Mouse (Mus musculus) forebrain, embryonic 16.5 days (tissue): Measurements from ENCODE around the gene Gpatch2. TPM values are rescaled to one million over a fixed set of nuclear protein-coding genes. Genes with fewer than 3 reads are reported as not detected.

Experiments used
- ATAC-seq: fragments of 200-750 bp; cut with Nextera tagmentation; 2 replicates; pipeline ENCODE4 v1.8.0; 2017; ENCODE audit warnings: mild to moderate bottlenecking, moderate library complexity
- H3K27ac ChIP-seq: fragments of 300-500 bp; sonication (generic); 2 replicates; pipeline ENCODE4 v1.5.1; 2014; ENCODE audit warnings: low read length, control low read depth
- H3K27me3 ChIP-seq: fragments of 300-500 bp; sonication (generic); replicated peaks from 2 replicates; pipeline ENCODE4 v1.6.1; 2014; ENCODE audit warnings: low read length; ENCODE audit not compliant: control insufficient read depth, insufficient read depth
- H3K36me3 ChIP-seq: fragments of 300-500 bp; sonication (generic); 2 replicates; pipeline ENCODE4 v1.6.1; 2014; ENCODE audit not compliant: control insufficient read depth, insufficient read depth
- H3K4me1 ChIP-seq: fragments of 300-500 bp; sonication (generic); replicated peaks from 2 replicates; pipeline ENCODE4 v1.6.1; 2014; ENCODE audit warnings: low read length; ENCODE audit not compliant: control insufficient read depth, insufficient read depth
- H3K4me2 ChIP-seq: fragments of 300-500 bp; sonication (generic); 2 replicates; pipeline ENCODE4 v1.6.1; 2014; ENCODE audit warnings: mild to moderate bottlenecking, low read length, control low read depth
- H3K4me3 ChIP-seq: fragments of 300-500 bp; sonication (generic); replicated peaks from 2 replicates; pipeline ENCODE4 v1.5.1; 2014; ENCODE audit warnings: mild to moderate bottlenecking, low read length, control low read depth
- H3K9ac ChIP-seq: fragments of 300-500 bp; sonication (generic); replicated peaks from 2 replicates; pipeline ENCODE4 v1.6.1; 2014; ENCODE audit warnings: low read depth, low read length, control low read depth
- H3K9me3 ChIP-seq: fragments of 300-500 bp; sonication (generic); 2 replicates; pipeline ENCODE4 v1.6.1; 2016; ENCODE audit warnings: low read length; ENCODE audit not compliant: control insufficient read depth
- WGBS: fragments of 180-500 bp; shearing (Covaris S2); extraction: QIAGEN DNeasy Blood & Tissue Kit; methylation state at CpG from one replicate; pipeline ENCODE4 v1.1.7; 2014; 5-methylcytosine and 5-hydroxymethylcytosine counted together
- polyA plus RNA-seq: library from polyadenylated mRNA; unstranded; fragments of >200 nt; fragmentation: Nextera tagmentation; extraction: Ambion mirVana; gene quantifications from 2 replicates; pipeline ENCODE4 v1.2.1, GENCODE M21; 2015

Gpatch2 gene
- polyA plus RNA-seq, 1 experiment from 2014 or later = 17.0 TPM

GRCm38 (mm10) chr1:187366806-187367205 is 151.5 kb downstream of the Gpatch2 start:
- Histone ChIP-seq H3K9me3 (no peaks in the 10 kb centered on the region), H3K4me3 (no peak overlapping the region), H3K27me3 (no peaks in the 10 kb centered on the region), H3K27ac (no peak overlapping the region), H3K4me2 (no peak overlapping the region), H3K36me3 (no peaks in the 10 kb centered on the region), H3K4me1 (no peaks in the 10 kb centered on the region), H3K9ac (no peak overlapping the region)
- no peak for ATAC-seq
- WGBS = 58% methylated on average over 2 of the region's 2 CpGs

- H3K4me1 ChIP-seq = no peaks in the 10 kb centered on the region
- H3K9ac ChIP-seq = no peak overlapping the region
- no peak for ATAC-seq
- H3K9me3 ChIP-seq = no peaks in the 10 kb centered on the region
- no peak overlapping the region for H3K27ac ChIP-seq
- no peak overlapping the region for H3K4me3 ChIP-seq
- no peak overlapping the region for H3K4me2 ChIP-seq
- no peaks in the 10 kb centered on the region for H3K36me3 ChIP-seq
- 89% methylated on average over 2 of the region's 2 CpGs for WGBS
- H3K27me3 ChIP-seq = no peaks in the 10 kb centered on the region
These were observed 153.7 kb downstream of the Gpatch2 start for GRCm38 (mm10) chr1:187369049-187369448.

- WGBS = 60% methylated on average over 6 of the region's 6 CpGs
- Histone ChIP-seq H3K27me3 (no peaks in the 10 kb centered on the region), H3K4me1 (peaks cover 9% of the 10 kb centered on the region), H3K27ac (no peak overlapping the region), H3K4me3 (no peak overlapping the region), H3K4me2 (no peak overlapping the region), H3K9ac (no peak overlapping the region), H3K9me3 (no peaks in the 10 kb centered on the region), H3K36me3 (no peaks in the 10 kb centered on the region)
- no peak for ATAC-seq
These were observed 158.2 kb downstream of the Gpatch2 start for GRCm38 (mm10) chr1:187373506-187373905.

GRCm38 (mm10) chr1:187374418-187374817 is 159.1 kb downstream of the Gpatch2 start:
- H3K27ac ChIP-seq = no peak overlapping the region
- H3K4me1 ChIP-seq = peaks cover 11% of the 10 kb centered on the region
- no peak overlapping the region for H3K9ac ChIP-seq
- 91% methylated on average over 4 of the region's 4 CpGs for whole genome bisulfite sequencing
- H3K4me2 ChIP-seq = no peak overlapping the region
- no peaks in the 10 kb centered on the region for H3K9me3 ChIP-seq
- ATAC-seq = no peak
- no peaks in the 10 kb centered on the region for H3K27me3 ChIP-seq
- no peak overlapping the region for H3K4me3 ChIP-seq
- no peaks in the 10 kb centered on the region for H3K36me3 ChIP-seq

- H3K9me3 ChIP-seq = no peaks in the 10 kb centered on the region
- no peak for ATAC-seq
- no peak overlapping the region for H3K4me2 ChIP-seq
- no peak overlapping the region for H3K9ac ChIP-seq
- H3K36me3 ChIP-seq = no peaks in the 10 kb centered on the region
- H3K27ac ChIP-seq = no peak overlapping the region
- peaks cover 11% of the 10 kb centered on the region for H3K4me1 ChIP-seq
- no peaks in the 10 kb centered on the region for H3K27me3 ChIP-seq
- no peak overlapping the region for H3K4me3 ChIP-seq
- WGBS = 83% methylated on average over 11 of the region's 11 CpGs
These were observed 161.8 kb downstream of the Gpatch2 start for GRCm38 (mm10) chr1:187376946-187377671.

- Histone ChIP-seq H3K4me2 (peak overlapping the region; percentile 50), H3K4me3 (peak overlapping the region; percentile 24; the same call in 1 of the 2 replicates), H3K36me3 (no peaks in the 10 kb centered on the region), H3K9ac (peak overlapping the region; percentile 29; the same call in 1 of the 2 replicates), H3K9me3 (no peaks in the 10 kb centered on the region), H3K4me1 (peaks cover 11% of the 10 kb centered on the region), H3K27ac (peak overlapping the region; percentile 68), H3K27me3 (no peaks in the 10 kb centered on the region)
- peak; percentile 92 for ATAC-seq
- WGBS = 19% methylated on average over 14 of the region's 14 CpGs
These were observed 162.7 kb downstream of the Gpatch2 start for GRCm38 (mm10) chr1:187377865-187378524.

- Histone ChIP-seq H3K27ac (no peak overlapping the region), H3K4me3 (no peak overlapping the region), H3K27me3 (no peaks in the 10 kb centered on the region), H3K9ac (no peak overlapping the region), H3K4me2 (no peak overlapping the region), H3K4me1 (no peaks in the 10 kb centered on the region), H3K9me3 (no peaks in the 10 kb centered on the region), H3K36me3 (no peaks in the 10 kb centered on the region)
- ATAC-seq = no peak
- WGBS = 84% methylated on average over 4 of the region's 4 CpGs
These were observed 174.2 kb downstream of the Gpatch2 start for GRCm38 (mm10) chr1:187389476-187389875.

- Histone ChIP-seq H3K9ac (no peak overlapping the region), H3K27me3 (no peaks in the 10 kb centered on the region), H3K4me1 (no peaks in the 10 kb centered on the region), H3K4me2 (no peak overlapping the region), H3K4me3 (no peak overlapping the region), H3K36me3 (no peaks in the 10 kb centered on the region), H3K9me3 (no peaks in the 10 kb centered on the region), H3K27ac (no peak overlapping the region)
- WGBS = 91% methylated on average over 9 of the region's 9 CpGs
- ATAC-seq = no peak
These were observed 185.5 kb downstream of the Gpatch2 start for GRCm38 (mm10) chr1:187400834-187401233.
